Mouse (Mus musculus) bone marrow macrophage, adult 2 months (primary cell): ENCODE results near the gene Prpf4. TPM values are rescaled to one million over a fixed set of nuclear protein-coding genes. Genes with fewer than 3 reads are reported as not detected.

Experiments used
- H3K27ac ChIP-seq: 2 replicates; pipeline ENCODE4 v1.5.1; 2012; ENCODE audit warnings: low read depth, low read length; ENCODE audit not compliant: insufficient read depth
- H3K4me1 ChIP-seq: 2 replicates; pipeline ENCODE4 v1.6.1; 2012; ENCODE audit warnings: low read length; ENCODE audit not compliant: control insufficient read depth, insufficient read depth
- H3K4me3 ChIP-seq: 2 replicates; pipeline ENCODE4 v1.5.1; 2012; ENCODE audit warnings: mild to moderate bottlenecking, low read length, moderate library complexity; ENCODE audit not compliant: insufficient read depth
- CTCF ChIP-seq: IDR thresholded peaks from 2 replicates; pipeline ENCODE4 v1.5.1; 2012; ENCODE audit warnings: low read depth, mild to moderate bottlenecking, low read length, moderate library complexity
- POLR2A ChIP-seq: IDR thresholded peaks from 2 replicates; pipeline ENCODE4 v1.6.1; 2012; ENCODE audit warnings: mild to moderate bottlenecking, low read depth, low read length, borderline replicate concordance
- polyA plus RNA-seq: library from polyadenylated mRNA; stranded (reverse); fragments of >200 nt; gene quantifications from 2 replicates; pipeline ENCODE4 v1.2.4, GENCODE M21; 2012; ENCODE audit not compliant: missing spikeins, insufficient read depth, insufficient read length

Prpf4 gene
- polyA plus RNA-seq, 1 experiment: 10.1 TPM

GRCm38 (mm10) chr4:62410325-62410724, 1.7 kb downstream of the Prpf4 start:
- Histone ChIP-seq H3K4me3 (no peak overlapping the region), H3K27ac (no peak overlapping the region), H3K4me1 (peaks cover 10% of the 10 kb centered on the region)
- no peak for TF ChIP-seq POLR2A
- no peak for TF ChIP-seq CTCF

- no peak overlapping the region for H3K27ac ChIP-seq
- TF ChIP-seq CTCF (no peak), POLR2A (no peak)
- no peak overlapping the region for H3K4me3 ChIP-seq
- peaks cover 8% of the 10 kb centered on the region for H3K4me1 ChIP-seq
Observed at GRCm38 (mm10) chr4:62411606-62412005, 3.0 kb downstream of the Prpf4 start.

GRCm38 (mm10) chr4:62418448-62418847, 9.9 kb downstream of the Prpf4 start:
- H3K27ac ChIP-seq: no peak overlapping the region
- no peaks in the 10 kb centered on the region for H3K4me1 ChIP-seq
- no peak overlapping the region for H3K4me3 ChIP-seq
- no peak for TF ChIP-seq POLR2A

- Histone ChIP-seq H3K4me1 (no peaks in the 10 kb centered on the region), H3K4me3 (no peak overlapping the region), H3K27ac (no peak overlapping the region)
- TF ChIP-seq POLR2A (no peak), CTCF (no peak)
Observed at GRCm38 (mm10) chr4:62419091-62419490, 10.5 kb downstream of the Prpf4 start.

GRCm38 (mm10) chr4:62425891-62426290, 17.3 kb downstream of the Prpf4 start:
- Histone ChIP-seq H3K4me1 (peaks cover 2% of the 10 kb centered on the region; the same call in 1 of the 2 replicates), H3K4me3 (no peak overlapping the region), H3K27ac (no peak overlapping the region)
- TF ChIP-seq POLR2A: no peak
- TF ChIP-seq CTCF: no peak

GRCm38 (mm10) chr4:62427978-62428758, 19.6 kb downstream of the Prpf4 start:
- H3K4me1 ChIP-seq: peaks cover 2% of the 10 kb centered on the region; the same call in 1 of the 2 replicates
- H3K27ac ChIP-seq: no peak overlapping the region
- no peak for TF ChIP-seq CTCF
- TF ChIP-seq POLR2A: no peak
- no peak overlapping the region for H3K4me3 ChIP-seq

- TF ChIP-seq CTCF (no peak), POLR2A (no peak)
- Histone ChIP-seq H3K4me3 (no peak overlapping the region), H3K27ac (no peak overlapping the region), H3K4me1 (peaks cover 11% of the 10 kb centered on the region)
Observed at GRCm38 (mm10) chr4:62429616-62430015, 21.0 kb downstream of the Prpf4 start.

- Histone ChIP-seq H3K4me3 (no peak overlapping the region), H3K27ac (no peak overlapping the region), H3K4me1 (peaks cover 13% of the 10 kb centered on the region)
- TF ChIP-seq POLR2A (no peak), CTCF (no peak)
Observed at GRCm38 (mm10) chr4:62430678-62431077, 22.1 kb downstream of the Prpf4 start.

GRCm38 (mm10) chr4:62431522-62431921, 22.9 kb downstream of the Prpf4 start:
- Histone ChIP-seq H3K4me3 (no peak overlapping the region), H3K27ac (no peak overlapping the region), H3K4me1 (peaks cover 13% of the 10 kb centered on the region)
- TF ChIP-seq POLR2A (no peak), CTCF (no peak)

- H3K4me3 ChIP-seq: no peak overlapping the region
- H3K4me1 ChIP-seq: peaks cover 18% of the 10 kb centered on the region
- no peak overlapping the region for H3K27ac ChIP-seq
- TF ChIP-seq CTCF: no peak
- no peak for TF ChIP-seq POLR2A
Observed at GRCm38 (mm10) chr4:62433939-62434870, 25.6 kb downstream of the Prpf4 start.
